Comparison of ENCODE assay signal across 14 mouse cellular contexts in the genomic region with DNA sequence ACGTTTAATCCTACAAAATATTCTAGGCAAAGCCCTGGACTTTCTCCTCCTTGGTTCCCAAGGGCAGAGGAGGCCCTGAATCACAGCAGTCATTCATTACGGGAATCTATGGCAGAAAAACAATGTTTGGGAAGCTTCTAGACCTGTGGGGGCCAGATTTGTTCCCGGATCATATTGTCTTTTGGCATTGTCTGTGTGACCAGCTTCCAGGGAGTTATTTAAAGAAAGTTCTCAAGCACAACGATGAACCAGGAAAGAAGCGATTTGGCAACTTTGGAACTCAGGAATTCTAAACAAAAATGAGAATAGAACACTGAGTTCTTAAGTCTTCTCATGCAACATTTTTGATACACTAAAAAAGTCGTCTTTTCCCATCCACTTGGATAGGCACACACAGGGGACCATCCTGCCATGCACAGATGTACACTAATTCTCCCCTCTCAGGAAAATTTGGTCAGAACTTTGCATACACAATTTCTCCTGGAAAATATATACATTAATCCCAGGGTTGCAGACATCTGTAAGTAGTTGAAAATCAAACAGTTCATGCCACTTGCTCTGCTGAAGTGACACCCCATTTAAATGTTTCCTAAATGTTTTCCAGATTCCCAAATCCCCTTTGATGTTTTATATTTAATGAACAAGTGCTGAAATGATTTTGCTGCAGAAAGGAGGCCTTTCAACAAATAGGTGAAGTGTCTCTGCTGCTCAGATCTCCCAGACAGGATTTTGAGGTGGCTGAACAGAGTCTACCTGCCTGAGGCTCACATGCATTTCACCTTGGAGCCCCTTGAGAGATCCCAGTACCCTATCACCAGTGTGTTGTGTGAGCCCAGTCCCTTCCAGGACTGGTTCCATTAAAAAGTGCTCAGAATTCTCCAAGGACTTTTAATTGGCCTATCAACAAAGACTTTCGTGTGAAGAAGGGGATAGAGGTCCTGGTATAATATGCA.
A peak's percentile ranks its signal among the peaks of the same experiment; 100 is the strongest.
DNase-seq lines count a peak whose midpoint lies in the region; ATAC-seq and TF ChIP-seq lines count a peak whose summit lies in the region.
"Had no signal": no experiment of that assay in that cellular context is flagged by ENCODE, and none has a peak within 500 bp of the region (broad histone marks: within the 10 kb centered on the region; RNA-seq: fewer than 3 reads in every experiment).

No protein-coding gene starts in this region.

- TF ChIP-seq CTCF in lung, adult 2 months (IDR thresholded peaks at IDR 0.05; ENCODE audit: insufficient read depth, low read length) = no peak
- TF ChIP-seq CTCF in small intestine, adult 2 months (IDR thresholded peaks at IDR 0.05; ENCODE audit: extremely low read depth, insufficient read length, insufficient replicate concordance, low read depth, low read length) = no peak
- no peak for TF ChIP-seq CTCF in midbrain, postnatal 0 days (IDR thresholded peaks at IDR 0.05)

- peak overlapping the region; percentile 64 for H3K27ac ChIP-seq in limb, embryonic 12.5 days
- H3K27ac ChIP-seq in small intestine, adult 2 months (ENCODE audit: insufficient read depth, low read depth, low read length) = peak overlapping the region; percentile 28; the same call in 1 of the 2 replicates
- H3K27ac ChIP-seq in midbrain, postnatal 0 days (ENCODE audit: low read depth, low read length) = no peak overlapping the region
- H3K27ac ChIP-seq: liver, embryonic 14.5 days; midbrain, embryonic 12.5 days had no signal

- H3K27me3 ChIP-seq in limb, embryonic 12.5 days = no peaks in the 10 kb centered on the region
- H3K27me3 ChIP-seq in small intestine, adult 2 months (ENCODE audit: control insufficient read depth, insufficient read depth, low read length) = no peaks in the 10 kb centered on the region
- H3K27me3 ChIP-seq in midbrain, postnatal 0 days (ENCODE audit: insufficient read depth, low read length) = no peaks in the 10 kb centered on the region
- H3K27me3 ChIP-seq: midbrain, embryonic 12.5 days had no signal

- no peak overlapping the region for H3K9ac ChIP-seq in limb, embryonic 12.5 days (replicated peaks)
- H3K9ac ChIP-seq in midbrain, postnatal 0 days (replicated peaks; ENCODE audit: low read length, poor library complexity, severe bottlenecking) = no peak overlapping the region
- H3K9ac ChIP-seq: liver, embryonic 14.5 days; midbrain, embryonic 12.5 days had no signal

- WGBS in lung, adult 2 months = 43% methylated on average over 7 of the region's 7 CpGs
- WGBS in limb, embryonic 12.5 days = 42% methylated on average over 7 of the region's 7 CpGs
- 68% methylated on average over 7 of the region's 7 CpGs for WGBS in small intestine, adult 2 months
- WGBS in midbrain, postnatal 0 days = 64% methylated on average over 7 of the region's 7 CpGs

- H3K4me1 ChIP-seq in lung, adult 2 months (ENCODE audit: control insufficient read depth, insufficient read depth, low read length) = no peaks in the 10 kb centered on the region
- H3K4me1 ChIP-seq in limb, embryonic 12.5 days (replicated peaks) = peaks cover 17% of the 10 kb centered on the region; the same call in 1 of the 2 replicates
- H3K4me1 ChIP-seq in small intestine, adult 2 months (ENCODE audit: control insufficient read depth, insufficient read depth, insufficient read length, low read length) = no peaks in the 10 kb centered on the region
- H3K4me1 ChIP-seq in midbrain, postnatal 0 days (ENCODE audit: insufficient read depth, low read length) = no peaks in the 10 kb centered on the region
- H3K4me1 ChIP-seq: midbrain, embryonic 12.5 days had no signal

- no peaks in the 10 kb centered on the region for H3K9me3 ChIP-seq in limb, embryonic 12.5 days
- no peaks in the 10 kb centered on the region for H3K9me3 ChIP-seq in midbrain, postnatal 0 days (ENCODE audit: low read length)
- H3K9me3 ChIP-seq: midbrain, embryonic 12.5 days had no signal

- H3K4me3 ChIP-seq in lung, adult 2 months (replicated peaks; ENCODE audit: extremely low read depth, low read depth, low read length) = no peak overlapping the region
- no peak overlapping the region for H3K4me3 ChIP-seq in limb, embryonic 12.5 days (replicated peaks)
- no peak overlapping the region for H3K4me3 ChIP-seq in small intestine, adult 2 months (ENCODE audit: low read depth, low read length)
- no peak overlapping the region for H3K4me3 ChIP-seq in midbrain, postnatal 0 days (ENCODE audit: low read depth, low read length)
- H3K4me3 ChIP-seq: erythroblast, embryonic 14.5 days; midbrain, embryonic 12.5 days had no signal

- no peak for ATAC-seq in limb, embryonic 12.5 days (ENCODE audit: insufficient number of reproducible peaks, insufficient read depth, low FRiP score, low TSS enrichment, low read depth)
- no peak for ATAC-seq in midbrain, postnatal 0 days (ENCODE audit: low FRiP score)
- ATAC-seq: intestine, embryonic 16.5 days had no signal

- no peak for TF ChIP-seq POLR2A in lung, adult 2 months (IDR thresholded peaks at IDR 0.05; ENCODE audit: borderline replicate concordance, extremely low read depth, low read depth, low read length)
- no peak for TF ChIP-seq POLR2A in small intestine, adult 2 months (IDR thresholded peaks at IDR 0.05; ENCODE audit: low read depth, low read length)

- no peak overlapping the region for H3K4me2 ChIP-seq in limb, embryonic 12.5 days
- no peak overlapping the region for H3K4me2 ChIP-seq in midbrain, postnatal 0 days (ENCODE audit: low read depth, low read length, poor library complexity, severe bottlenecking)
- H3K4me2 ChIP-seq: midbrain, embryonic 12.5 days had no signal

- intact Hi-C loops in gastrocnemius, postnatal 36 days (cut with DNase I) = no loop called here

- peak; percentile 62 for DNase-seq in gastrocnemius, postnatal 25 days
- DNase-seq in gastrocnemius, postnatal 36 days = no peak
- peak; percentile 10 to 23 for DNase-seq in lung, adult 18-20 months
- DNase-seq in lung, adult 2 months = no peak
- DNase-seq in midbrain, postnatal 0 days (ENCODE audit: low spot score) = no peak
- DNase-seq in right cerebral cortex, postnatal 14 days = no peak
- DNase-seq: B cell, adult 2 months; cerebellum, postnatal 25 days had no signal

- H3K36me3 ChIP-seq in limb, embryonic 12.5 days = no peaks in the 10 kb centered on the region
- H3K36me3 ChIP-seq in small intestine, adult 2 months (ENCODE audit: control insufficient read depth, insufficient read depth, low read length) = no peaks in the 10 kb centered on the region
- H3K36me3 ChIP-seq in midbrain, postnatal 0 days (ENCODE audit: insufficient read depth, low read length) = no peaks in the 10 kb centered on the region
- H3K36me3 ChIP-seq: midbrain, embryonic 12.5 days had no signal

Comparison
In these comparisons a context has a peak if more than half of its experiments do, and no peak if none do; other contexts are left out.
1. DNase-seq: peak in gastrocnemius, postnatal 25 days (single experiment) and lung, adult 18-20 months (2 of 2); none in gastrocnemius, postnatal 36 days (0 of 2), lung, adult 2 months (single experiment), midbrain, postnatal 0 days (single experiment) and right cerebral cortex, postnatal 14 days (single experiment).